Mouse (Mus musculus) spleen, adult 2 months (tissue): ENCODE measurements around the gene Cdh13.

Source experiments
- CTCF ChIP-seq: fragments of 200-500 bp; IDR thresholded peaks from 2 replicates; pipeline ENCODE4 v1.5.1; 2011; ENCODE audit warnings: mild to moderate bottlenecking, inconsistent platforms; ENCODE audit not compliant: insufficient read depth, insufficient read length, insufficient replicate concordance; ENCODE audit errors: extremely low read depth
- POLR2A ChIP-seq: fragments of 200-500 bp; IDR thresholded peaks from 2 replicates; pipeline ENCODE4 v1.6.1; 2011; ENCODE audit warnings: low read depth, low read length, inconsistent platforms

GRCm38 (mm10) chr8:119112861-119113260, 829.3 kb downstream of the Cdh13 start:
- no peak for TF ChIP-seq CTCF
- TF ChIP-seq POLR2A, result no peak
